Mouse (Mus musculus): ENCODE measurements at regions not wholly inside any gene's neighbourhood (a gene's known extent, or its start where the extent isn't known, plus 50 kb on each side); places are given as distances from the start of the nearest gene placed in this dataset.

- no peak for DNase-seq (ENCODE audit: low spot score in 2 of 2)
These were observed 70.0 kb upstream of the Fggy start for GRCm38 (mm10) chr4:95487323-95487722.

GRCm38 (mm10) chr4:95487969-95488368 is 69.3 kb upstream of the Fggy start:
- no peak for DNase-seq (ENCODE audit: low spot score in 2 of 2)

GRCm38 (mm10) chr4:95489059-95489458 is 68.2 kb upstream of the Fggy start:
- DNase-seq (ENCODE audit: low spot score in 2 of 2), result no peak

- no peak for DNase-seq (ENCODE audit: low spot score in 2 of 2)
These were observed 57.0 kb upstream of the Fggy start for GRCm38 (mm10) chr4:95500265-95500664.

- DNase-seq (ENCODE audit: low spot score in 2 of 2), result no peak
These were observed 56.1 kb upstream of the Fggy start for GRCm38 (mm10) chr4:95501164-95501563.

GRCm38 (mm10) chr4:95507141-95507945 is 50.0 kb upstream of the Fggy start:
- no peak for DNase-seq (ENCODE audit: low spot score in 2 of 2)

Measured in right cerebral cortex, postnatal 36 days (tissue).